Mouse (Mus musculus) limb, embryonic 12.5 days (tissue): Measurements from ENCODE around the gene Coro2a. TPM values are rescaled to one million over a fixed set of nuclear protein-coding genes. Genes with fewer than 3 reads are reported as not detected.
"Not testable (repeated sequence)": the region's sequence is repeated elsewhere in the genome, so short reads cannot be mapped to it uniquely, and the experiment has no call there.

ENCODE experiments used
- ATAC-seq: fragments of 200-750 bp; cut with Nextera tagmentation; 2 replicates; pipeline ENCODE4 v1.8.0; 2017; ENCODE audit warnings: low read depth, moderate TSS enrichment; ENCODE audit not compliant: insufficient number of reproducible peaks, insufficient read depth, low FRiP score, low TSS enrichment
- H3K27ac ChIP-seq: fragments of 300-500 bp; sonication (generic); 2 replicates; pipeline ENCODE4 v1.5.1; 2016; ENCODE audit warnings: mild to moderate bottlenecking, moderate library complexity
- H3K27me3 ChIP-seq: fragments of 300-500 bp; sonication (generic); 2 replicates; pipeline ENCODE4 v1.6.1; 2016; ENCODE audit warnings: mild to moderate bottlenecking, moderate library complexity
- H3K36me3 ChIP-seq: fragments of 300-500 bp; sonication (generic); 2 replicates; pipeline ENCODE4 v1.6.1; 2016; ENCODE audit warnings: mild to moderate bottlenecking, moderate library complexity
- H3K4me1 ChIP-seq: fragments of 300-500 bp; sonication (generic); replicated peaks from 2 replicates; pipeline ENCODE4 v1.6.1; 2016
- H3K4me2 ChIP-seq: fragments of 300-500 bp; sonication (generic); 2 replicates; pipeline ENCODE4 v1.6.1; 2016; ENCODE audit warnings: mild to moderate bottlenecking, moderate library complexity
- H3K4me3 ChIP-seq: fragments of 300-500 bp; sonication (generic); replicated peaks from 2 replicates; pipeline ENCODE4 v1.5.1; 2016; ENCODE audit warnings: mild to moderate bottlenecking
- H3K9ac ChIP-seq: fragments of 300-500 bp; sonication (generic); replicated peaks from 2 replicates; pipeline ENCODE4 v1.6.1; 2016; ENCODE audit warnings: mild to moderate bottlenecking, moderate library complexity
- H3K9me3 ChIP-seq: fragments of 300-500 bp; sonication (generic); 2 replicates; pipeline ENCODE4 v1.6.1; 2016; ENCODE audit warnings: mild to moderate bottlenecking, moderate library complexity
- WGBS: fragments of 180-500 bp; shearing (Covaris S2); methylation state at CpG from one replicate; pipeline ENCODE4 v1.1.7; 2016; 5-methylcytosine and 5-hydroxymethylcytosine counted together
- polyA plus RNA-seq: library from polyadenylated mRNA; unstranded; fragments of >200 nt; fragmentation: Nextera tagmentation; extraction: Ambion mirVana; gene quantifications from 2 replicates; pipeline ENCODE4 v1.2.1, GENCODE M21; 2016

Coro2a gene
- polyA plus RNA-seq, 1 experiment from 2014 or later, result 2.2 TPM

GRCm38 (mm10) chr4:46584084-46584483, 17.9 kb downstream of the Coro2a start:
- H3K27ac ChIP-seq, H3K9me3 ChIP-seq, H3K9ac ChIP-seq, ATAC-seq, H3K4me1 ChIP-seq, H3K27me3 ChIP-seq, H3K4me3 ChIP-seq, H3K36me3 ChIP-seq, H3K4me2 ChIP-seq: not testable (repeated sequence)
- 94% methylated on average over 2 of the region's 6 CpGs for WGBS

- H3K9ac ChIP-seq, H3K9me3 ChIP-seq, H3K4me3 ChIP-seq, H3K27me3 ChIP-seq, ATAC-seq, H3K4me1 ChIP-seq, H3K27ac ChIP-seq, H3K36me3 ChIP-seq, H3K4me2 ChIP-seq: not testable (repeated sequence)
- 91% methylated on average over 9 of the region's 9 CpGs for WGBS
Observed at GRCm38 (mm10) chr4:46582024-46582423, 20.0 kb downstream of the Coro2a start.

- WGBS, result 94% methylated on average over 22 of the region's 22 CpGs
Observed at GRCm38 (mm10) chr4:46581577-46581976, 20.4 kb downstream of the Coro2a start.

GRCm38 (mm10) chr4:46580799-46581243, 21.2 kb downstream of the Coro2a start:
- H3K4me2 ChIP-seq, H3K9ac ChIP-seq, H3K36me3 ChIP-seq, H3K4me3 ChIP-seq, H3K27me3 ChIP-seq, ATAC-seq, H3K9me3 ChIP-seq, H3K27ac ChIP-seq, H3K4me1 ChIP-seq: not testable (repeated sequence)
- WGBS, result 89% methylated on average over 15 of the region's 15 CpGs

More at GRCm38 (mm10) chr4:46581577-46581976, 20.4 kb downstream of the Coro2a start:
- not testable (repeated sequence) for H3K9me3 ChIP-seq, H3K27me3 ChIP-seq, H3K4me3 ChIP-seq, H3K36me3 ChIP-seq, H3K27ac ChIP-seq, H3K9ac ChIP-seq, ATAC-seq, H3K4me1 ChIP-seq, H3K4me2 ChIP-seq

- not testable (repeated sequence) for H3K4me2 ChIP-seq, H3K27ac ChIP-seq, H3K27me3 ChIP-seq
Observed at GRCm38 (mm10) chr4:46578796-46579346, 23.1 kb downstream of the Coro2a start.

GRCm38 (mm10) chr4:46578228-46578627, 23.8 kb downstream of the Coro2a start:
- peaks cover 9% of the 10 kb centered on the region; the same call in 1 of the 2 replicates for H3K9me3 ChIP-seq
- no peak overlapping the region for H3K9ac ChIP-seq
- H3K27ac ChIP-seq, result no peak overlapping the region
- H3K4me2 ChIP-seq, result no peak overlapping the region
- no peaks in the 10 kb centered on the region for H3K36me3 ChIP-seq
- H3K4me3 ChIP-seq, result no peak overlapping the region
- 72% methylated on average over 1 of the region's 1 CpGs for WGBS
- no peak for ATAC-seq
- H3K4me1 ChIP-seq, result 0 out of 2 replicates have a peak, but pooled peaks cover 9% of the 10 kb centered on the region
- no peaks in the 10 kb centered on the region for H3K27me3 ChIP-seq

More at GRCm38 (mm10) chr4:46578796-46579346, 23.1 kb downstream of the Coro2a start:
- H3K36me3 ChIP-seq, H3K9me3 ChIP-seq, H3K9ac ChIP-seq, H3K4me1 ChIP-seq, H3K4me3 ChIP-seq, ATAC-seq: not testable (repeated sequence)
- 92% methylated on average over 8 of the region's 8 CpGs for WGBS

- not testable (repeated sequence) for H3K9me3 ChIP-seq, H3K36me3 ChIP-seq, H3K27ac ChIP-seq, H3K9ac ChIP-seq, H3K27me3 ChIP-seq, H3K4me1 ChIP-seq, ATAC-seq, H3K4me3 ChIP-seq, H3K4me2 ChIP-seq
- 89% methylated on average over 6 of the region's 10 CpGs for WGBS
Observed at GRCm38 (mm10) chr4:46575509-46576284, 26.3 kb downstream of the Coro2a start.

GRCm38 (mm10) chr4:46574841-46575240, 27.2 kb downstream of the Coro2a start:
- Histone ChIP-seq H3K4me3 (no peak overlapping the region), H3K9me3 (0 out of 2 replicates have a peak, but pooled peaks cover 4% of the 10 kb centered on the region), H3K27me3 (no peaks in the 10 kb centered on the region), H3K36me3 (no peaks in the 10 kb centered on the region), H3K4me1 (0 out of 2 replicates have a peak, but pooled peaks cover 9% of the 10 kb centered on the region), H3K27ac (no peak overlapping the region), H3K9ac (no peak overlapping the region), H3K4me2 (no peak overlapping the region)
- no peak for ATAC-seq
- 65% methylated on average over 10 of the region's 12 CpGs for WGBS

- 32% methylated on average over 9 of the region's 9 CpGs for WGBS
- ATAC-seq, result no peak
- 0 out of 2 replicates have a peak, but pooled peaks cover 9% of the 10 kb centered on the region for H3K4me1 ChIP-seq
Observed at GRCm38 (mm10) chr4:46574024-46574753, 27.8 kb downstream of the Coro2a start.

GRCm38 (mm10) chr4:46572616-46573015, 29.4 kb downstream of the Coro2a start:
- H3K9me3 ChIP-seq, result no peaks in the 10 kb centered on the region
- 0 out of 2 replicates have a peak, but pooled peaks cover 9% of the 10 kb centered on the region for H3K4me1 ChIP-seq
- H3K9ac ChIP-seq, result no peak overlapping the region
- no peaks in the 10 kb centered on the region for H3K27me3 ChIP-seq
- no peak overlapping the region for H3K4me2 ChIP-seq
- WGBS, result 75% methylated on average over 4 of the region's 4 CpGs
- no peak for ATAC-seq
- H3K4me3 ChIP-seq, result no peak overlapping the region
- no peak overlapping the region for H3K27ac ChIP-seq
- no peaks in the 10 kb centered on the region for H3K36me3 ChIP-seq

More at GRCm38 (mm10) chr4:46574024-46574753, 27.8 kb downstream of the Coro2a start:
- Histone ChIP-seq H3K4me2 (no peak overlapping the region), H3K9ac (no peak overlapping the region), H3K36me3 (no peaks in the 10 kb centered on the region), H3K27ac (no peak overlapping the region), H3K9me3 (0 out of 2 replicates have a peak, but pooled peaks cover 4% of the 10 kb centered on the region), H3K4me3 (no peak overlapping the region), H3K27me3 (no peaks in the 10 kb centered on the region)

GRCm38 (mm10) chr4:46571744-46572143, 30.3 kb downstream of the Coro2a start:
- no peak overlapping the region for H3K27ac ChIP-seq
- H3K4me2 ChIP-seq, result no peak overlapping the region
- no peaks in the 10 kb centered on the region for H3K36me3 ChIP-seq
- no peak overlapping the region for H3K4me3 ChIP-seq
- ATAC-seq, result no peak
- no peak overlapping the region for H3K9ac ChIP-seq
- no peaks in the 10 kb centered on the region for H3K9me3 ChIP-seq
- 0 out of 2 replicates have a peak, but pooled peaks cover 9% of the 10 kb centered on the region for H3K4me1 ChIP-seq
- WGBS, result 91% methylated on average over 9 of the region's 9 CpGs
- H3K27me3 ChIP-seq, result no peaks in the 10 kb centered on the region
